Mouse (Mus musculus) liver, postnatal 0 days (tissue): ENCODE data around the gene Hist1h2bk.

Experiments used
- CTCF ChIP-seq: sonication (generic); IDR thresholded peaks from 2 replicates; pipeline ENCODE4 v1.5.1; 2016; ENCODE audit warnings: antibody characterized with exemption, low read depth
- EP300 ChIP-seq: IDR thresholded peaks from 2 replicates; pipeline ENCODE4 v1.6.1; 2016; ENCODE audit warnings: antibody characterized with exemption, low read depth, mild to moderate bottlenecking

GRCm38 (mm10) chr13:22050591-22051522 is 15.2 kb downstream of the Hist1h2bk start:
- TF ChIP-seq CTCF: peak; percentile 91
- no peak for TF ChIP-seq EP300
